Mouse (Mus musculus): ENCODE measurements around the gene Ncln.

The Ncln gene

DNA sequence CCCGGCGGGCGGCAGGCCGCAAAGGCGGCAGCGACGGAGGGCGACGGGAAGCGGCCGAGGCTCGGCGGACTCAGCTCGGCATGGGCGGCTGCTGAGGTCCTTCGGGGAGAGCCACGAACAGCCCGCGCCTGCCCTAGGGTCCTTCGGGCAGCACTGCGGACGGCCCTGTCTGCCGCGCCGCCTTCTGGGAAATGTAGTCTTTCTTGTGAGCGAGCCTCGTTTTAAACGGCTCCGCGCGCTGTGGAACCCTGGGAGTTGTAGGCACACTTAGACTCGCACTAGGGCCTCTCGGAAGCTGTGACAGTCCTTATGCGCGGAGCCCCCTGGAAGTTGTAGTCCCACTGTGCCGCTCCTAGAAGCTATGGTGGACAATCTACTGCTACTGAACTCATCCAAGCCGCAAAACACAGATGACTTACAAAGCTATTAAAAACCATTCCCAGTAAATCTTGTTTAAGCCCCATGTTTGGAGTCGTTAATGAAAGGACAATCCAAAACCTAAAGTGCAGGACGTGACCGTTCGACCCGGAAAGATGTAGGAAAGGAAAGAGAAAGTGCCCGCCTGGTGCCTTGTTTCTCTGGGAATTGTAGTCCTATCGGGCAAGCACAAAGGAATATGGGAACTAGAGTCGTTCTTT lies at the start of gene Ncln:
Ncln (minus strand) TSS at position 129 of the 638 bp plus-strand sequence.
- peak; percentile 97 to 98 for DNase-seq

DNA sequence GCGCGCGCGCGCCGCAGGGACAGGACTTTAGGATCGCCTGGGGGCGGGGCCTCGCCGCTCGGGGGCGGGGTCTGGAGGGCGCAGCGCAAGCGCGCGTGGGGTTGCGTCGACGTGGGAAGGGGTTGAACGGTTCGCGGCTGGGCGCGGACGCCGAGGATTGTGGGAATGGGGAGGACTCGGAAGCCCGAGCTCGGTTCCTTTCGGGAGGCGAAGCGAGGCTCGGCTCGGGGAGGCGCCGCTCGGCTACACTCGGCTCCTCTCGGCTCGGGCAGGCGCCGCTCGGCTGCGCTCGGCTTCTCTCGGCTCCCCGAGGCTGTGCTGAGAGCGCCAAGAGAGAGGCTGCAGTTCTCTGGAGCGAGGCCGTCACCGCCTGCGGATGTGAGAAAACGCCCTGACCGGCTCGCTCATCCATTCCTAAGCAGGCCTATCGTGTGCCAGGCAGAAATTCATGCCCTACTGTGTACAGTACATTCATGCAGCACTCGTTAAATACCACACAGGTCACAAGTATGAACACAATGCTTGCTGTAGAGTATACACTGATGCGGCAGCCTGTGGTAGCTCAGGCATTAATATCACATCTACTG lies 49.1 kb upstream of the Ncln start, which contains the start of gene Gna11:
Gna11 (minus strand) TSS at position 30 of the 587 bp plus-strand sequence.
- DNase-seq: peak; percentile 100

DNA sequence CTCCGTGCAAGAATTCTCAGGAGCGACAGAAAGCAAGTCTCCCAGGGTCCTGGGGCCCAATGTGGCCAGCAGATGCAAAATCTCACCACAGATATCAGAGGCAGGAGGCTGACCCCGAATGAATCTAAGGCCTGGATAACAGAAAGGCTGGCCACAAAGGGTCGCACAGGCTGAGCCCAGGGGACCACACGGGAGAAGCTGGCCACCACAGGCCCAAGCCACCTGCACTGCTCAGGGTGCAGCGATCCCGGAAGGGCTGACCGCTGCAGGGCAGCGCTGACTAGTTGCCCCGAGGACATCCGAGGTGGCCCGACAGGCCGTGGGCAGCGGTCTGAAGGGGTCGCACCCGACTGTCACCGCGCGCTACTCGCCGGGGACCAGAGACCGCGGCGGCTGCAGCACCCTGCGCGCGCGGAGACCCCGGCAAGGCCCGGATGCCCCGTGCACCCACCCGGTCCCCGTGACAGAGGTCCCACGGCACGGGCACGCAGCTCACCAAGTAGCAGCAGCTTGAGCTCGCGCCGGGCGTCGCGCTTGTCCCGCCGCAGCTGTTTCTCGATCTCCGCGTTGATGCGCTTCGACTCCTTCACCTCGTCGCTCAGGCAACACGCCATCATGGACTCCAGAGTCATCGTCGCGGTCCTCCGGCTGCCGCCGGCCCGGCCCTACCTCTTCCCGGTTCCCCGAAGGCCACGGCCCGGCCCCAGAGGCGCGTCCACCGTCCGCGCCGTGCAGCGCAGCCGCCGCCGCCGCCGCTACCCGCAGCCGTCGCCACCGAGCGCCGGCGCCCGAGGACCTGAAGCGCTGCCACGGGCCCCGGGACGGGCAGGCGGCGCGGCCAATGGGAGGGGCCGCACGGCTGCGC lies 48.3 kb upstream of the Ncln start:
- peak in 1 of 2 experiments; percentile 38 for DNase-seq

DNA sequence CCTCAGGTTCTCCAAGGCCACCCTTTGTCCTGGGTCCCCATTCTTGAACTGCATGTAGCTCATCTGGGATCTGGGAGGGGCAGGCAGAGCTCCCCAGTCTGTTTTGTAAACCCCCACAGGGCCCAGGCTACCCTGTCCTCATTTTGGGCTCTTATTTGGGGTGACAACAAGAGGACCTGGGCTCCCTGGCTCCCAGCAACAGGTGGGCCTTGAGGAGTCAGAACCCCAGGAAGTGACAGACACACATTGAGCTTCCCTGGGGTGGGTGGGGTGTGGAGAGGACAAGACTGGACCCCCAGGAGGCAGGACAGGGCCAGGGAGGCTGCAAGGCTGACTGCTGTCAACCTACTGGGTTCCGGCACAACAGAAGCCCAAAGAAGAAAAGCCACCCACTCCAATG lies 47.4 kb upstream of the Ncln start:
- peak in 1 of 2 experiments; percentile 42 for DNase-seq

DNA sequence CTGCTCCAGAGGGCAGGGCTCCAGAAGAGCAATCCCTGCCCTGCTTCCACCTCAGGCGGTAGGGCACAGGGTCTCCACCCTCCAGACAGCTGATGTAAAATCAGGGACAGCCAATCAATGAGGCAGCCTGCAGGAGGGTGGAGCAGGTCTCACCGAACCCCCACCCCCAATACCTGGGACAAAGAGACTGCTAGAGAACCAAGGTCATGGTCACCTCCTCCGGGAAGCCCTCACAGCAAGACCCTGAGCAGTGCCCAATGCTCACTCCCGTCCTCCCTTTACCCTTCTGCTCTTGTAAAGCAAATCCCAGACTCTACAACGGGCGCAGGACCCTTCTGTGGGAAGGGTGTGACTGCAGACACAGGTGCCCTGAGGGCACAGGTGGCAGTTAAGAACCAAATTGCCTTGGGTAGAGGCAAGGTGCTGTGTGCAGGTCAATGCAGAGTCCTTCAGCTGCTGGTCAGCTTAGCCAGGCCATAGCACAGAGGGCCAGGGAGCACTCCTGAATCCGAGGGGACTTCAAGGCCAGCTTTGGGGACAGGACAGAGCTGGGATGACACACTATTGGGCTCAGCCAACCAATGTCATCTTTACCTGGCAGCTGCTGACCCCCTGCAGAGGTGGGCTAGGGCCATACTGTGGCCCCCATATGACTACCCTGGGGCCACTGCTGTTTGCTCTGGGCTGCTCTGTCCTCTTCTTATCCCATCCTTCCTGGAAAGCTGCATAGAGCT lies 46.7 kb upstream of the Ncln start:
- DNase-seq: no peak

DNA sequence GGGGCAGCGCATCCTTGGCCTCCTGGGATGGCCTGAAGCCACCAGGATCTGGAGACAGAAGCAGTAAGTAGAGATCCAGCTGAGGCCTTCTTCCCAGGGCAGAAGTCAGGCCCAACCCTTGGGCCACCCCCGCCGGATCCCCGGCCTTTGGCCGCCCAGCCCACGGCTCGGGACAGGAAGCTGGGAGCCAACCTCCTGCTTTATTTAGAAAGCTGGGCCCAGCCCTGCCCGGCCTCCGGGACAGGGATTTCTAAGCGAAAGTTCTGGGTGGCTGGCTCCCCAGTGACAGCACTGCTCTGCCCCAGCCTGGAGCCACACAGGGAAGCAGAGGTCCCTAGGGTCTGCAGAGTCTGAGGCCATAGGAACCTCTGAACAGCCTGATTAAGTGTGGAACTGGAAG lies 45.6 kb upstream of the Ncln start:
- no peak for DNase-seq

DNA sequence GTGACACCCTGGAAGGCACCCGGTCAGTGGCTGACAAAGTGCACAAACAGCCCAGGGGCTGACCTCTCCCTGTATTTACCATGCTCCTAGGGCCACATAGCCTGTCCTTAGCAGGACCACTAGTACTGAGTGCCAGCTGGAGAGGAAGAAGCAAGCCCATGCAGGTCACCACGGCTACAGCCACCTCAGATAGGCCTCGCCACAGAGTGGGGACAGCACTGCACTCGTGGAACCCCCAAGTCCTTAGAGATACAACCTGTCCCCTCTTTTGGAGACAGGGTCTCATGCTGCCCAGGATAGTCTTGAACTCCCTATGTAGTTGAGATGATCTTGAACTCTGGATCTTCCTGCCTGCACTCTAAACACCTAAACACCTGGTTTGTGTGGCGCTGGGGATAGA lies 45.2 kb upstream of the Ncln start:
- no peak for DNase-seq

DNA sequence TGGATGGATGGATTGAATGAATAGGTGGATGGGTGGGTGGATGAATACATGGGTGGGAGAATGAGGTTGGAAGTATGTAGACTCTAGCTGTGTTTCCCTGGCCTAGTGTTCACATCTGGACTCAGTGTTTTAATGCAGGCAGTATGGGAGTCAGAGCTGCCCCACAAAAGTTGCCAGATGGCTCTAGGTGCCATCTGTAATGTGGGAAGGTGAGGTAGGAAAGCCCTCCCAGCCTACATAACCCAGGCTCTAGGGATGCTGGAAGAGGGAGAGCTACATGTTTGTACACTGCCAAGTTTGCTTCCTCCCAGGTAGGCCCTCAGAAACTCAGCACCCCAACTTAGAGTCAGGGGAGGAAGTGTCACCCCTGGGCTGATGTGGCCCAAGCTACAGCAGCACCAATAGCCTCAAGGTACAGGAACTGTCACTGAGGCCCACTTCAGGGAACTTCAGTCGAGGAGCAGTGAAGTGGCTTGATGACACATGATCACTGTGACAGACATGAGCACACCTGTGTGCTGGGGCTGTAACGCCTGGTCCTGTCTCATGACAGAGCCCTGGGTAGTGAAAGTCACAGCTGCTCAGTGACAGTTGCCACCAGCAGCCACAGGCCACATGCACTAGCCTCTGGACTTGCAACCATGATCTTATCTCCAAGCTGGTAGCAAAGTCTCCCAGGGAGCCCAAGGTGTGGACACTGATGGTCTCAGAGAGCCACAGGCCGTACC lies 42.3 kb upstream of the Ncln start:
- no peak for DNase-seq

DNA sequence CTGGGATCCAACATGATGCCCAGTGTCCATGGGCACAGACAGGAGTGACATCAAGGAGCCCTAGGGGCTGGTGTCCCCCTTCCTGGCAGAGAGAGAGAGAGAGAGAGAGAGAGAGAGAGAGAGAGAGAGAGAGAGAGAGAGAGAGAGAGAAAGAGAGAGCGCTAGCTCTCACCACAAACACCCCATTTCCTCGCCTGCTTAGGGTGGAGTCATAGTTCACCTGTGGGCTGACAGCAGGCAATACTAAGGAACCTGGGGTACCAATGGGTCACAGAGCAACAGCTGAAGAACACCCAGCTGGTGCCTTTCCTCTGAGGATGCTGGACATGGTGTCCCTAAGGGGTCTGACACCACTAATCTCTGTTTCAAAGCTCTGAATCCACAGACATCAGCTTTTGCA lies 41.2 kb upstream of the Ncln start:
- DNase-seq: no peak

DNA sequence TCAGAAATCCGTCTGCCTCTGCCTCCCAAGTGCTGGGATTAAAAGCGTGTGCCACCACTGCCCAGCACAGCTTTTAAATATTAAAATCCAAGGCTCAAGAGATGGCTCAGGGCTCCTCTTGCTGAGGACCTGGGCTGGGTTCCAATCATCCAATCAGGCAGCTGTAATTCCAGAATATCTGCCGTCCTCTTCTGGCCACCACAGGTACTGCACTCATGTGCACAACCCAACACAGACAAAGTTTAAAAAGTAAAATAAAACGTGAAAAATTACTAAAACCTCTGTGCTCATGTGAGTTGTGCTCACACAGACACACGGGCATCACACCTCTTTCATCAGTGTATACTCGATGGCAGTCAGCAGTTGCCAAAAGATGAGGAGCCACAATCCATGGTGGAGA lies 40.5 kb upstream of the Ncln start:
- peak in 1 of 2 experiments; percentile 64 for DNase-seq

DNA sequence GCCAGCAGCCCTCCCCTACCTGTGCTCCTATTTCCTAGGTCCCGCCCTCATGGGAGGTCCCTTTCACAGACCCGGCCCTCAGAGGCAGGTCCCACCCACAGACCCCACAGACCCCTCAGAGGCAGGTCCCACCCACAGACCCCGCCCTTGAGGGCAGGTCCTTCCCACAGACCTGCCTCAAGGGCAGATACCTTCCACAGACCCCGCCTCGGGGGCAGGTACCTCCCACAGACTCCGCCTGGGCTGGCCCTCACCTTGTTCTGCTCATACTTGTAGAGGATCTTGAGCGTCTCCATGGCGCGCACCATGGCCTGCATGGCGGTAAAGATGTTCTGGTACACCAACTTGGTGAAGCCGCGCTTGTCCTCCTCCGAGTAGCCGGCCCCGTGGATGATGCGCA lies 38.6 kb upstream of the Ncln start:
- no peak for DNase-seq

DNA sequence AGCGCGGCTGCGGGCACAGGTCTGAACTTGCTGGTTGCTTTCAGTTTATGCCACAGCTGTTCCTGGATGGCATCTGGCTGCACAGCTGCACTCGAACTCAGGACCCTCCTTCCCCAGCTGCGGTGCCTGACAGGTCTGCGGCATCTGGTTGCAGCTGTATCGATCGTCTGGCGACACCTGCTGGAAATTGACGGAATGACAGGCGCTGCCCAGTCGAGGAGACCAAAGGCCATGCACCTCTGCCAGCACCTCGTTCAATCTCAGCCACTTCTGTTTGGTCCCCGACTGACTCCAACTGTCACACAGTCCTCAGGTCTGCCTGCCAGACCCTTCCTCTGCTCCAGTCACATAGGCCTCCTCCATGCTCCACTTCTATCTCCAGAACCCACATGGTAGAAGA lies 30.6 kb upstream of the Ncln start:
- DNase-seq: peak; percentile 72 to 82

DNA sequence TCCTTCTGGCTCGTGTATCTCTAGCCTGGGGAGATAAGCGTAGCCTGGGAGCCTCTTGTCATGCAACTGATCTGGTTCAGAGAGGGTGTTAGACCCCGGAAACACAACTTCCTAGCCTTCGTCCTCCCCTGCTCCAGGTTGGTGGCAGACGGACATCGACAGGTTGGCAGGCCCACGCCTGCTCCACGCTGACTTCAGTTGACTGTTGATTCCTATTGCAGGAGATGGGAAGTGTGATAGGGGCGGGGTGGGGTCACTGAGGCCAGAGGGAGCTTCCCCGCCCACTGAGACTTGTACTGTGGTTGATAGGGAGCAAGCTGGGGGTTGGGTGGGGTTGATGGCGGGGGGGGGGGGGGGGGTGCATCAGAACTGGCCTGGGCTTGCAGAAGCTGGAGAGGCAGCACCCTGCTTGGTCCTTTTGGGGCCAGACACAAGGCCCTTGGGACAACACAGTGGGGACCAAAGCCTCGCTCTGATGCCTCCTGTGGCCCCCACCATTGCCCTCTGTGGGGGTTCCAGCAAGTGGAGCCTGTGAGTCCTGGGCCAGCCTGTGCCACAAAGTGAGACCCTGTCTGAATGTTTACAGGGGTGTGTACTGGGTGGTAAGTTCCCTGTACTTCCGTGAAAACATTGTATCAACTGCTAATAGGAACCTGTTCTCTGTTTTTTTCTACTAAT lies 29.0 kb upstream of the Ncln start:
- no peak for DNase-seq

DNA sequence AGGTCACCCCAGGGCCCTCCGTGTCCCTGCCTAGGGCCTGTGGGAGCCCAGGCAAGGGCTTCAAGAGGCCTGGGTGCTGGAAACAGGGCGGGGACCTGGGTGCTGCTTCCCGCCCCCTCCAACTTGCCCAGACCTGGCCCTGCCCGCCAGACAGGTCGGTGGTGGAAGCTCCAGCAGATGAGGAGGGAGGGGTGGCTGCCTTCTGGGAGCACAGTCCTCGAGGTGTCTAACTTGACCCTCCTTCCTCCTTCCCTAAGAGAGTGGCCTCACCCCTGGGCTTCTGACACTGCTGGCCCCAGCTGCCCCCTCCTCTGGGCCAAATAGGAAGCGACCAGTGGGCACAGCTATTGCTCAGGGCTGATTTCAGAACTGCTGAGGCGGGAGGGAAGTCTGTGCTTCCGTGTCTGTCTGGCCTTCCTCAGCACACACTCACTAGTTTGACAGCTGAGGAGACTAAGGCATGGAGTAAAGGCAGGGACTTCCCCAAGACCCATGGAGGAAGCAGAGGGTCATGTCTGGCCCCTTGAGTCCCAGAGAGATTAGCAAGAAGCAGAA lies 27.9 kb upstream of the Ncln start, which contains the start of gene Gna15:
Gna15 (minus strand) TSS at position 175 of the 555 bp plus-strand sequence.
- no peak for DNase-seq

DNA sequence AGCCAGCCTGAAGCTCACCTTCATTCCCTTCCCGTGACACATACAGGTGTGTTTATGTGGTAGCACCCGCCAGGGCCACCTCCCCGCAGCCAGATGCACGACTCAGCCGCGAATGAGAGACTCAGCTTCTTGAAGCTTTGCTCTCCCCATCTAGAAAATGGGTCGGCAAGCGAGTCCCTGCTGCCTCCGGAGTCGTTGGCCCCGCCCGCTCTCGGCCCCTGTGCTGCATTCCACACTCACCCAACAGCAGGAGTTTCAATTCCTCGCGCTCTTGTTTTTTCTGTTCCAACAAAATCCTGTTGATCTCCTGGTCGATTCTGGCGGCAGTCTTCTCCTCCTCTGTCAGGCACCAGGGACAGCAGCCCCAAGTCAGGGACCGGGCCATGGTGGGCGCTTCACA lies 27.4 kb upstream of the Ncln start:
- no peak for DNase-seq

DNA sequence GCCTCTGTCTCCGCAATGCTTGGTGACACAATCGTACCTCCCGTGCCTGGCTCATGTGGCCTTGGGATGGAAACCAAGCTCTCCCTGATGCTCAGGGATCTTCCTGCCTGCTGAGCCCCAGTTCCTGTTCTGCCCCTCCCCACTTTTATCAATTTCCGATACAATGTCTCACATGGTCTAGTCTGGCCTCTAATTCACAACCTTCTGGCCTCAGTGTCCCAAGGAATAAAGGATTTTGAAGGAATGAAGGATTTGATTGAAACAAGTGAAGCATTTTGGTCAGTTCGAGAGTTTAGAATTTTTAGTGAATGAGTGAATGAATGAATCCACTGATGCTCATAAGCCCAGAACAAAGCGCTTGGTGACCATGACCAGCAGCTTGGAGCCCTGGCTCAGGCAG lies 26.9 kb upstream of the Ncln start:
- no peak for DNase-seq

DNA sequence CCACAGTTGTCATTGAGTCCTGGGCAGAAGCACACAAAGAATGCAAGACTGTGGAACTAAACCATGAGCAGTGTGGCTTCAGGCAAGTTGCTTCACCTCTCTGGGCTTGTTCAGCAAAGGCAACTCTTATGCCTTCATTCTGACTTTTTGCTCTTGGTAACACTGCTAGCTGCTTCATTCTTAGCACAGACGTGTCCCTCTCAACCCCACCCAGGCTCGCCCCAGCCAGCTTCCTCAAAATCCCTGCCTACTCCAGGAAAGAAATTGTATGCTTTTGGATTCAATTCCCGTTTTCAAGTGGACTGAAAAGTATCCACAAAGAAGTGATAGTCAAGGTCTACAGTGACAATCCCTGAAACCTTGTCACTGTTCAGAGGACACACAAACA lies 23.8 kb upstream of the Ncln start:
- no peak for DNase-seq

DNA sequence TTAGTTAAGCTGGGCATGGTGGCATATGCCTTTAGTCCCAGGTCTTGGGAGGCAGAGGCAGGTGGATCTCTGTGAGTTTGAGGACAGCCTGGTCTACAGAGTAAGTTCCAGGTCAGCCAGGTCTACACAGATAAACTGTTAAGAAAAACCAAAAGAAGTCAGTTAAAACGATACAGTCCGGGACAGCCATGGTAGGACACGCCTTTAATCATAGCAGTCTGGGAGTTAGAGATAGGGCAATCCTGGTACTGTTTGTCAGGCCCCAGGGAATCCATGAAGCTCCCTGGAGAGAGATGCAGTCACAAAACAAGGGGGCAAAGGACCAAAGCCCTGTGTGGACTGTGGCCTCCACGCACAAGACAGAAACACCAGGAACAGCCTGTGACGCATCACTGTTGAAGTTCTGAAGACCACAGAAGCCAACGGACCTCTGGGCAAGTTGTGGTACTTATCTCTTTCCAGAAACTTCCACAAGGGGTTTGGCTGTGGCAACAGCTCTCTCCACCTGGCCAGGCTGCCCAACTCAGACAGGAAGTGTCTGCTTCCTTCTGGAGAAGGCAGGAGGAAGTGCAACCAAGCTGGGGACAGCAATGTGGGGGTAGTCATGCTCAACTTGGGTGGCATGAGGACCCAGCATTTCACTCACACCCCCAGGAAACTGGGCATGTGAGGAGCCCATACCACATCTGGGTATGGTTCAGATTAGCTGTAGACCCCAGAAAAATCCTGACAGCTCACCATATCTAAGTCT lies 23.2 kb upstream of the Ncln start:
- no peak for DNase-seq

DNA sequence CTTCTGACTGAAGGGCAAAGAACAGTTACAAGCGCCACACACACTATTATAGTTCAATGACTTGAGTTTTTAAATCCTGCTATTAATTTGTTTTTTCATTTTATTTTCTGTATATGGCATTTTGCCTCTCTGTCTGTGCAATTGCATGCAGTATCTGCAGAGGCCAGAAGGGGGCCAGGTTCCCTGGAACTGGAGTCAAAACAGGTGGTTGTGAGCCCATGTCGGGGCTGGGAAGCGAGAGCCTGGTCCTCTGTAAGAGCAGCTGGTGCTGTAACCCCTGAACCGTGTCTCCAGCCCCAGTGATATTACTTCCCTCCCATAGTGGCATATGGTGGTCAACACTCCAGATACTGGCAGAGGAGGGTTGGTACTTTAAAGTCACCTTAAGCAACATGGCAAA lies 22.4 kb upstream of the Ncln start:
- DNase-seq: peak; percentile 73 to 84

DNA sequence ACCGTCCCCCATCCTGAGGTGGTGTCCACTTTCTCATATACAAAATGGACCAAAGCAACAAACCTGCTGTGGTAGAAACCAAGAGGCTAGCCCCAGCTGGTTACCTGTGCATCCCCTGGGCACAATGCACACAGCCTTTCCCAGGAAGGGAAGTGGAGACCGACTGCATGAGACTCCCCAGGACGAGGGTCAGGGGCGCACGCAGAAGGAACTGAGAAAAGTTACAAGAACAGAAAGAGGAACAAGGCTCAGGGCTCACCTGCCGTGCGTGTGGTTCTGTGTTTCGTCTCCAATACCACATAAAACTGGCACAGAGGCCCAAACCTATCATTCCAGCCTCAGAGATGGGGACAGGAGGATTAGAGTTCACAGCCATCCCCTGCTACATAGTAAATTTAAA lies 21.0 kb upstream of the Ncln start:
- DNase-seq: no peak

DNA sequence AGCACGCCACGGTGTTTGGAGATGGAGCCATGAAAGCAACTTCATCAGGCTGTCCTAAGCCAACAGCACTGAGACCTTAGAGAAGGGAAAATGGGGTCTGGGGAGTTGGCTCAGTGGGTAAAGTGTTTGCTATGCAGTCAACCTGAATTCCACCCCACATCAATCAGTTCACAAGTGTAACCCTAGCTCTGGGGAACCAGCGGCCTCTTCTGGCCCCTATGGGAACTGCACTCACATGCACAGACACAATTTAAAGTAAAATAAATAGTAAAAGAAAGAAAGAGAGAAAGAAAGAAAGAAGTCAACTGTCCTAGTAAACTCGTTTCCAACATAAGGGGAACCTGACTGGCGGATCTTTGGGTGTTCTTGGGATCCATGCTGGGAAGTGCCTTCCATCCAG lies 17.6 kb upstream of the Ncln start:
- DNase-seq: no peak
